Mouse (Mus musculus) leukemia stem cell, adult 10-12 weeks (primary cell): ENCODE results near the gene C77080. TPM values are rescaled to one million over a fixed set of nuclear protein-coding genes. Genes with fewer than 3 reads are reported as not detected.

Experiments
- polyA plus RNA-seq: library from polyadenylated mRNA; stranded (reverse); fragments of >175 nt; gene quantifications from 2 replicates; pipeline ENCODE4 v1.2.3, GENCODE M21; 2012; ENCODE audit warnings: low replicate concordance

The C77080 gene
- polyA plus RNA-seq = 12.3 and 25.0 TPM in 2 replicates

GRCm38 (mm10) chr4:129261196-129261595, at the start of gene C77080:
TSS of gene C77080 (minus strand) at chr4:129261404.

DNA sequence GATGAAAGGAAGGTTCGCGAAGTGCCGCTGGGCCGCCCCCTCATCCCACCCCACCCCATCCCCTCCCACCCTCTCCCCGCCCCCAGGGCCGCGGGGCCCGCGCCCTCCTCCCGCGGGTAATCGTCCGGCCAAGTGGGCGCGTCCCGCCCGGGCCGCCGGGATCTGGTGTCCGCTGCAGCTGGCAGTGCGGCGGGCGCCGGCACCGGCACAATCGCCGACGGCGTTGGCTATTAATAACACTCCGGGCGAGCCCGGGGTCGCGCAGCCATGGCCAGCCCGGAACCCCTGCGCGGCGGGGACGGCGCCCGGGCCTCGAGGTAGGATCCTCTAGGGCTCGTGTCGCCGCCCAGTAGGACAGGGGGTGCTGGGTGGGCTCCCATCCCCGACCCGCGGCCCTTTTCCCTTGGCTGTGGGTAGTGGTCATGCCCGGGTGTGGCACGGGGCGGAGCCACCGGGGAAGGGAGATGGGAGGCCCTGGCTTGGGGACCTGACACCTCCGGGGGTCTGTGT, 26.3 kb upstream of the C77080 start, which contains the start of gene Sync:
Gene Sync, plus strand, starts transcription at position 146 of the 510 bp plus-strand sequence.

GRCm38 (mm10) chr4:129189542-129190519, 71.4 kb downstream of the C77080 start, which contains the start of the genes S100pbp and Yars:
TSS of gene S100pbp (minus strand) at chr4:129189727.
TSS of gene Yars (plus strand) at chr4:129189760.

Other genes starting within 250 kb of the C77080 start
- gene Rnf19b, start 203.1 kb downstream of the C77080 start, polyA plus RNA-seq = 55.8 and 76.4 TPM in 2 replicates
- gene Tmem54, start 155.9 kb downstream of the C77080 start, polyA plus RNA-seq = not detected in 2 replicates
- 0.29 TPM in 1 of 2 replicates, not detected in the other for gene Hpca, start 139.4 kb downstream of the C77080 start, polyA plus RNA-seq
- gene Fndc5, start 124.4 kb downstream of the C77080 start, polyA plus RNA-seq = 0.10 and 0.16 TPM in 2 replicates
- gene S100pbp, start 71.7 kb downstream of the C77080 start, polyA plus RNA-seq = 2.2 and 3.1 TPM in 2 replicates
- gene Yars, start 71.6 kb downstream of the C77080 start, polyA plus RNA-seq = 14.7 and 19.7 TPM in 2 replicates
- not detected in 2 replicates for gene Sync, start 26.2 kb upstream of the C77080 start, polyA plus RNA-seq
- gene Rbbp4, start 74.0 kb upstream of the C77080 start, polyA plus RNA-seq = 17.5 and 21.9 TPM in 2 replicates
- 1.3 and 1.9 TPM in 2 replicates for gene Zbtb8os, start 74.3 kb upstream of the C77080 start, polyA plus RNA-seq
- 1.1 and 2.3 TPM in 2 replicates for gene Zbtb8a, start 116.7 kb upstream of the C77080 start, polyA plus RNA-seq
- gene Zbtb8b, start 179.4 kb upstream of the C77080 start, polyA plus RNA-seq = not detected in 2 replicates
- gene Bsdc1, start 200.2 kb upstream of the C77080 start, polyA plus RNA-seq = 37.4 and 50.9 TPM in 2 replicates
- not detected in 2 replicates for gene Tssk3, start 229.6 kb upstream of the C77080 start, polyA plus RNA-seq
- 4.0 and 17.3 TPM in 2 replicates for gene Fam229a, start 229.8 kb upstream of the C77080 start, polyA plus RNA-seq